Mouse (Mus musculus) frontal cortex, adult 2 months (tissue): ENCODE data around the gene Dgki. TPM values are rescaled to one million over a fixed set of nuclear protein-coding genes. Genes with fewer than 3 reads are reported as not detected.
A peak's percentile ranks its signal among the peaks of the same experiment; 100 is the strongest.

Source experiments
- DNase-seq, 2 experiments: peaks; one replicate each; pipeline ENCODE4 v3.0.0; 2022; ENCODE audit warnings: low spot score in 1 of 2; ENCODE audit errors: extremely low spot score in 1 of 2
- polyA plus RNA-seq: library from polyadenylated mRNA; depleted of rRNA; stranded (reverse); fragments of >200 nt; gene quantifications from 2 replicates; pipeline ENCODE4 v1.2.3, GENCODE M21; 2012

Dgki gene
- polyA plus RNA-seq, 1 experiment = 11.4 TPM

DNA sequence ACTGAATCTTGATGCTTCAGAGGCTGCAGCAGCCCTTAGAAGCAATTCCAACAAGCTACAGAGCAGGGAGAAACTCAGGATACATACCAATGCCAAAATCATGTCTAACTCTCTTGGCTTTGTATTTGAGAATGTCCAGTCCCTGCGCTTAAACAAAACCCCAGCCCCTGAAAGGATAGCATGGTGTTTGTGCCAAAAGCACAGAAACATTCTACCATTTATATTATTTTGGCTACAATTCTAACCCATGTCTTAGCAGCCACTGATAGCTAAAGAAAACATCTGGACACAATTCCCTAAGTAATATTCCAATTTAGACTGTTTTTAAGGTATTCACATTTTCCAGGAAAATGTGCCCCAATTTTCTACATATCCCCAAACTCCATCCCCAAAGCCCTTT is 269.0 kb downstream of the Dgki start:
- DNase-seq = no peak

DNA sequence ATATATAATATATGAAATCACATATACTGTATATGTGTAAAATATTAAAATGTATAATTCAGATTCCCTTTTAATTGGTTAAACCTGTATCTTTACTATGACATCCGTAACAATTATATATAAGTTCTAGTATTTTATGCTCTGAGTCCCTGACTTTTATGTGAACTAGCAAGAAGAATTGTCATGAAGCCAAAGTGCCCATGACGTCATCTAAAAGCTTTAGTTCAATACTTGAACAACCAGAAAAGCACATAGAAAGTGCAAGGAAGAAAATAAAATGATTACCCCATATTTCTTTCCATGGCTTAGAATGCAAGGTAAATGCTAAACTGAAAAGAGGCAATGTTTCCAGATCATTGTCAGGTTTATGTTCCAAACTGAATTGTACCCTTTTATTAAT is 269.6 kb downstream of the Dgki start:
- DNase-seq = no peak

DNA sequence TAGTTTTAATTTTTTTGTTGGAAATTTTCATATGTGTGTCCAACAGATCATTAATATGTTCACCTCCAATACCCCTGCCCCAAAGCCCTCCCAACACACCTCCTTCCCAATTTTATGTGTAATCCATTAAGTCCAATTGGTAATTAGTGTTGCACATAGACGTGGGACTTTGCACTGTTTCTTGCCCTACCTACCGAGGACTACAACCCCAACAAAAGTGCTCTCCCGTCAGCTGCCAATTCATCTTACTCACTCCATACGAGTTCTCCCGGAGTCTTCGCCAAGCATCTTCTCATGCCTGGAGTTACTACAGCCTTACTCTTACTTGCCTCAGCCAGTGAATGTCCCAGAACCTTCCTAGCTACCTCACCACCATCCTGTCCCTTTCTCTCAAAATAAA is 271.1 kb downstream of the Dgki start:
- no peak for DNase-seq

DNA sequence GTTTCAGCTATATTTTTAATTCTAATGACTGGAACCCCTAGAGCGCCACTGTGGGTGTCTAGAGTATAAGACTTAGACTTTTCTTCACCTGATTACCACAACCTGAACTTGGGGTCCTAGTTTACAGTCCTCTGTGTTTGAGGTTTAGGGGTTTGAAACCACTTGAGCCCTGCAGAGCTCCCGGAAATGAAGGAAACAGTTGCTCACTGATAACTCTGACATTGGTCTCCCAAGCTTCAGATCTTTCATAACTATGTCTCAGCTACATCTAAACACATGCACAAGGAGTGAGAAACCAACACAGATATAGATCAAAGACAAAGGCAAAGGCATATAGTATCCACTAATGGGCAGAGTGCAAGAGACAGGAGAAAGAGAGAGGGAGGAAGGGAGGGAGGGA is 271.7 kb downstream of the Dgki start:
- DNase-seq = no peak

DNA sequence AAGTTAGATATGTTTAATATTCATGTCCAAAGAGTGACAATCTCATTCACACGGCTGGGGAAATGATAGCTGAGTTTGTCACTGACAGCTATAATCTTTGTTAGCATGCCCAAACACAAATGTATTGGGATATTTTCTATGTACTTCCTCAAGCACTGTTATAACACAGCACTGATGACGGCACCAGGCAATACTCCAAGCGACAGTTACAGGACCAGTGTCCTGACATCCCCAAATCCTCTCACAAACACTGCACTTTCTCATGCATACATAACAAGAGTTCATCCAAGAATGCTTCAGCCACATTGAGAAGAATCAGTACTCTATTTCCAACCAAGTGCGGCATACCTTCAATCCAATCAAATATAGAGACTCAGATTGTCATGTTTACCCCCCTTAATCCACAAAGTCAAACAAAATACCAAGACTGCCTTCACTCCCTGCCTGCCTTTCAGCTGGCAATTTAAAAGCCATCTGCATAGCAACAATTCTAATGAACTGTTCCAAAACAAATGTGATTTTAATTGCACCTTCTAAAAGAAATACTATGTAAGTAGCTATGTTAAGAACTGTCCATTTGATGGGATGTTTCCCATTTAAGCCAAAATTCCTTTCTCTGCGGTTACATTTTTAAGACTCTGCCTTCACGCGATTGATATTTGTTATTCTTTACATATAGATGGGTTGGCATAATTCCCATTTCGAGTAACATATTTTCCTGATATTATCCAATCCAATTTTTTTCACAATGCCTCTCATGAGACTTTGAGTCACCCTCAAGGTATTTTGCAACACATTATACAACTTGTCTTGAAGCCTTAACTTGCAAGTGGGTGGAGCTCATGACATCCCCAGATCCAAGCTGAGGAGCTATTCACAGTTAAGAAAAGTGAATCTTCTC is 273.4 kb downstream of the Dgki start:
- DNase-seq = no peak

DNA sequence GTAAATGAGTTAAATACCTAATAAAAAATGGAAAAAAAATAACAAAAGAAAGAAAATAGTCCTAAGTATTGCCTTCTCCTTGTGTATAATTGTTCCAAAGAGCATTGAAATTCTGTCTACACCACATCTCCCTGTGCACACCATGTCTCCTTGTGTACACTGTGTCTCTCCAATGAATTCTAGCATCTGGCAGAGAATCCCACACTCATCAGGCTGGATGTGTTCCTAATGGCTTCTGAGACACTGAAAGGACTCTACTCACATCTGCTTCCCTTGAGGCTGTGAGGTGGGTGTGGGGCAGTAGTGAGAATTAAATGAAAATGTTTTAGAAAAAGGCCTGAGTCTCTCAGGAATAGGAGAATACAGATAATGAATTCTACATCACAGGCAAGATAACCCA is 283.9 kb downstream of the Dgki start:
- DNase-seq = no peak

DNA sequence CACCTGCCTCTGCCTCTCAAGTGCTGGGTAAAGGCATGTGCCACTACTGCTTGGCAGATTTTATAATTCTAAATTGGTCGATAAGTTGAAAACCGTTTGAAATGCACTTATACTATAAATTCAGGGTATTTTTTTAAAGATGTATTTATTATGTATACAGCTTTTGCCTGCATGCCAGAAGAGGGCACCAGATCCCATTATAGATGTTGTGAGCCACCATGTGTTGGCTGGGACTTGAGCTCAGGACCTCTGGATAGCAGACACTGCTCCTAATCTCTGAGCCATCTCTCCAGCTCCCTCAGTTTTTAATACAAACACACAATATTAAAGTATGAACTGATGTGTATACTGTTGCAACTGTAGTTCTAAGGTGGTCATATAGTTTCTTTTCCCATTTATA is 288.4 kb downstream of the Dgki start:
- no peak for DNase-seq

DNA sequence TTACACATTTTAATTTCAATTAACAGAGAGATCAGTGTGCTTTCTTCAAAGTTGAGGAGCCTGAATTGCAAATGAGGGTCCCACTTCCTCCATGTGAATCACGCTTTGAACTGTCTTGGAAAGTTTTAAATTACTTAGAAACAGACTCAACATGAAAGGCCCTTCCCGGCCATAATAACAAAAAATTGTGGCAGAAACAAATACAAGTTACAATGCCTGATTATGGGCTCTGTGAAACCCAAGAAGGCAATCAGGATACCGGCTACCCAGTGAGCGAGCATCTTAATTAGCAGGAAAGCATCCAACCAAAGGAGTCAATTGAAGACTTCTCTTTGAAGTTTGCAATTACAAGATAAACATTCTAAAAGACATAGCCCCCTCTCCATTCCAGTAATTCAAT is 292.4 kb downstream of the Dgki start:
- no peak for DNase-seq

DNA sequence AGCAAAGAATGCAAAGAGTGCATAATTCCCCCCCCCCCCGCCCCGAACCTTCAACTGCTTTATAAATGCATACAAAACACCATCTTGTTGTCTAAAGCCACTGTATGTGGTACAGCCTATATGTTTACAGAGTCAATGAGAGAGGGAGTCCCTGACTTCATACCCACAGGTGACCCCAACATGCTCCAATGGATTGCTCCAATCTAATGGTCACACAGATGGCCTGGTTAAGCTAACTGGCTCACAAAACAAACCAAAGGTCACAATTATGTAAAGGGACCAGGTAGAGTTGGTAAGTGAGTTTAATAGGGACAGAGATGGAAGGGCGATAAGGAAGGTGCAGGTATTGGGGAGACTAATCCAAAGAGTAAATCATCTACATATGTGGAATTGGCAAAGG is 295.1 kb downstream of the Dgki start:
- no peak for DNase-seq

DNA sequence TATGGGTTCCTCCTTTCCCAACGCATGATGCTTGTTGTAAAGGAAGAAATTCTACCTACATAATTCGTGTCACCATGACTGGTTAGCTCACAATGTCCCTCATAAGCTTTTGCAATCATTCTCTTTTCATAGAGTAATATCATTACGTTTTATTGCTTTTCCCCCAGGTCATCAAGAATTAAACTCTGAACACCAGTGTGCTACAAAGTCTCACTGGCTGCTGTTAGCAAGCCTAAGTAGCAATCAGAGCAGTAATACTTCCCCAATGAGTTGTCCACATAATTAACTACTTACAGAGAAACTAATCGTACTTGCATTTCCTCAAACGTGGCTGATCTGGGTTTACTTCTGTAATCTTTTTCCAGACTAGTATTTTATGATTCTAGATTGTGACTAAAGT is 296.7 kb downstream of the Dgki start:
- no peak for DNase-seq

DNA sequence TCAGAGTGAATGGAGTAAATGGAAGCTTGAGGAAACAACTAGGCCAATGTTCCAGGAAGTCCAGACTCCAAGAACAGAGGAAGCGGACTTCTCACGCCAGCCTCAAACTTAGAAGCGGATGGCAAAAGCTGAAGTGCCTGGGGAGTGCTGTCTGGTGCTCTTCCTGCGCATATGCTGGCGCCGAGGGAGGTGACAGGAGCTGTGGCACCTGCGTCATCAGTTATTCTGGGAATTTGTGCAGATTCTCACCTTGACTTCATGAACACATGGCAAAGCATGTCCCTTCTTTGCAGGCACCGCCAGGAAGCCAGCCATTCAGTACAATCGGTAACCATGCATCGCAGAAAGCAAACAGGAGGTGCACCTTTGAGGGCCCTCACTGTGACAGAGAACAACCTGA is 301.0 kb downstream of the Dgki start:
- peak in 1 of 2 experiments; percentile 30 for DNase-seq

DNA sequence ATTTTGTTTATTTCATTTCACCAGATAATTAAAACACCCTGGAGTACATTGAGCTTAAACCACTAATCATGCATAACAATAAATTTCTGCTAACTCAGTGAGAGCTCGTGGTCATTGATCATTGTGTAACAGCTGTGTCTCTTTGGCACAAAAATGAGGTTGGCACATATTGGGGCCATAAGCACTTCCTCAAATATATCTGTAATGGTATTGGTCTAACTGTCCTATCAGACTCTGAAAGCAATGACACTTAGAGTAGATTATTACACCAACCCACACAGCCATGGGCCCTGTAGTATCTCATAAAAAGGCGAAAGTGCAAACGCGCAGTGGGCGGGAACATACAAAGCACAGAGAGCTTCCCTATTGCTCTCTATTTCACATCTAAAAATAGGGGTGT is 305.7 kb downstream of the Dgki start:
- no peak for DNase-seq

DNA sequence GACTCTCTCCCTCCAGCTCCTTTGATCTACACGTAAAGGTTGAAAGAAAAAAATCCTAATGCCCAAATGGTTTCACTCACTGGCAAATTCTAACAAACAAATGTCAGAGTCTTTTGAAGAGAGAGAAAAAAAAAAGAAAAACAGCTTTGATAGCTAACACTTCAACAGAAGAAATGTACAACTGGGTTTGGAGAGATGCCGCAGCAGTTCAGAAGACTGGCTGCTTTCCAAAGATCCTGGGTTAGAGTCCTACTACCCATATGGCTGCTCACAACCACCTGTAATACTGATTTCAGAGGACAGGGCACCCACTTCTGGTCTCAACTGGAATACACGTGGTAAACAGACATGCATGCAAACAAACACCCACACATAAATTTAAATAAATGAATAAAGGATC is 309.8 kb downstream of the Dgki start:
- no peak for DNase-seq

DNA sequence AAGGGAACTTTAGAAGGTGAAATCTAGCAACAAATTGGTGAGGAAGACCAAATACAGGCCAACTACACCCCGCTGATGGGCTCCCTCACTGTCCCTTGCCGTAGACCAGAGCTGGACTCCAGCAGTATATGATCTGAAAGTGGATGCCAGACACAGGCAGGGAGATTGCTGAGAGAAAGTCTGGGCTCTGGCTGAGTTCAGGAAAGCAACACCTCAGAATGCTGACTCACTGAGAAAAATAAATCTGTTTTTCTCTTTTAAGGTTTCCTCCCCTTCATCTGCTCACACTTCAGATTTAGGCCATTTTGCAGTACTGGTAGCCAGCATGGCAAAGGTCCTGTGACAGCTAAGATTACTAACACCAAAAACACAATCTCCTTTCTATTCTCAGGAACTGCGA is 311.2 kb downstream of the Dgki start:
- peak in 1 of 2 experiments; percentile 36 for DNase-seq

DNA sequence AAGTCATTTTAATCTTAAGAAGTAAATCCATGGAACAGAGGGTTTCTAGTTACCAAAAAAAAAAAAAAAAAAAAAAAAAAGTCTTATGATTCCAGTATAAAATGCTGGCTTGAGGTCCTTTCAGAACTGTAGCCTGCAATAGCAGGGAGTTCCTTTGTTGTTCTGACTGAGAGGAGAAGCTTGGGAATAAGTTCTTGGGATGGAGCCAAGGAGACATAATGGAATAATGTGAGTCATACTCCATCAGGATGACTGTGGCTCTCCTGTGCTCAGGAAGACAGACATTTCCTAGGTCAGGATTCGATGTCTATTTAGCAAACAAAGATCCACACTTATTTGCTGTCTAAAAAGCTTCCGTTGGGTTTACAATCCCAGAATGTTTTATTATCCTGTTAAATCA is 318.3 kb downstream of the Dgki start:
- peak in 1 of 2 experiments; percentile 78 for DNase-seq

DNA sequence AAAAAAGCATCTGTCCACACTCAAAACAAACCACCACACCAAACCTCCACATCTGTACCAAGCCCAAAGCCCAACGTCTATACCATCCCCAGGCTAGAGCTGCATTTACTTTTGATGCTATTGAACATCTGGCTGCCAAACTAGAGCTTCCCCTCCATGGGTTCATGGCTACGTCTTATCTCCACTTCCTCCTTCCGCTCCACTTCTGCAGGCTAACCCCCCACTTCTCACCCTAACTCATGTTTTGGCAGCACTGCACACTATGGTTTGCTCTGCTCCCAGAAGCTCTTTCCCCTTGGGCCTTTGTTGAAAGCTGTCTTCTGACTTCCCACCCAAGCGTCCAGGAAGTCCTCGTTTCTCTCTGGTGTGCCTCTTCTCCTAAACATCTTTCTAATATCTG is 319.5 kb downstream of the Dgki start:
- DNase-seq = no peak

DNA sequence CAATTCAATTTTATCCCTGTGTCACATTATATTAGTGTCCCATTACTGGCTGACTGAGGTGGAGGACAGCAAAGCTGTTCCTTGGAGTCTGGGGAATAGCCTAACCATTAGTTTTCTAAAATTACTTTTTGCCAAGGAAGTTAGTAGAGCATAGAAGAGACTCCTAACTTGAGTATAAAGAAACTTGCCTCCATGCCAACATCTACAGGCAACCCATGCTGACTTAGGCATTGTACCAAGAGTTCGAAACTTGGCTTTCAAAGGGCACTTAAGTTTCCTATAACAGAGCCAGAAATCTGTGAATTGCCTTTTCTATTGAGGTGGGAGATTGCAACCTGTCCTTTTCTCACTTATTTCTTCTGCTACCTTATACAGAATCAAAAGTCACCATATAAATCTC is 321.8 kb downstream of the Dgki start:
- DNase-seq = no peak

DNA sequence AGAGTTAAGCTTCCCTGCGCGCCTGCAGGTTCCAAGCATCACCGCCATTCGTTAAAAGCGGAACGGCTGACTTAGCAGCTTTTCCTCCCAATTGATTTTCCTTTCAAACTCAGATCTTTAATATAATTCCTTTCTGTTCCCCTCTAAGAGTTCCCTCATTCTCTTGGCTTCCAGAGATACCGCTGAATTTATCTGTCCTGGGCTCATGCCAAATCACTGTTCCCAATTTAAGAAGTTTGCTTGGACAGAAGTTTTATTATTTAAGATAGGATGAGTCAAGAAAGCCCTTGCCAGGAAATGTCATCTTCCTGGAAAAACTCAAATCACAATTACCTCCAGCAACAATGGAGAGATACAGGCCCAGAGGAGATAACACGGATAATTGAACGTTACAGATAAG is 326.9 kb downstream of the Dgki start:
- peak in 1 of 2 experiments; percentile 38 for DNase-seq

DNA sequence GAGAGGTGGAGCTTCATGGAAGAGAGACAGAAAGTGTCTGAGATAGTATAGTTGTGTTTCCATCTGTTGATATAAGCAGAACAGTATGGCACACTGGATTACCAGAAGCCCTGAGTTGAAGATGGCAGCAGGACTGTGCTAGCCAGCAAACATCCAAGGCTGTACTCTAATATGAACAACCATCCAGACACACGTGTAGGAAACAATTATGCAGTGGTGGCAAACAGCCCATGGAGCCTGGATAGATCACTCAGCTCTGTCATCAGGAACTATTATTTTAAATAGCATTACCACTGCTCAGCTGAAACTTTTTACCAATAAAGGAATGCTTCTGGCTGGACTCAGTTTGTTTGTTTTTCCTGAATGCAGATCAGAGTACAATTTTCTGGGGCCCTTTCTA is 327.5 kb downstream of the Dgki start:
- DNase-seq = no peak

DNA sequence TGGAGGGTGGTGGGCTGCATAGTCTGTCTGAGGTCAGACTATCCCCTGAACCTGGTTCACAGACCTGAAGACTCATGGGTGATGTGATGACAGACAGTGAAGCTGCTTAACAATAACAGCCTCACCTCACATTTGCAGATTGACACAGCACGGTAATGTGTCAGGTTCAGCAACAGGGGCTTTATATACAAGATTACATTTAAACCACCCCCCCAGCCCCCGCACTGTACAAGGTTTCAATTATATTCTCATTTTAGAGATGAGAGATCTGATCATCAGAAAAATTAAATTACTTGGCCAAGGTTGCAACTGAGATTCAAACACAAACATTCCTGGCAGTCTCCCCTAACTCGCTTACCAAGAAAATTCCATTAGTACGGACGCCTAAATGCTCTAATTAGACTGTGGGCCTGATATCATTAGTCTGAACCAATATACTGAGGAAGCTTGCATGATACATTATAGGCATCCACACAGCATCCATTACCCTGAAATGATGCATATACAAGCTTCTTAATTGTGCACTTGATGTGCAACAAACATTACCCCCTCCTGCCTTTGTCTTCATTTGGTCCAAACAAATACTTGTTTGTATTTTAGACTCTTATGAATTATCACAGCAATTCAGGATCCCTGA is 330.6 kb downstream of the Dgki start:
- DNase-seq = no peak

DNA sequence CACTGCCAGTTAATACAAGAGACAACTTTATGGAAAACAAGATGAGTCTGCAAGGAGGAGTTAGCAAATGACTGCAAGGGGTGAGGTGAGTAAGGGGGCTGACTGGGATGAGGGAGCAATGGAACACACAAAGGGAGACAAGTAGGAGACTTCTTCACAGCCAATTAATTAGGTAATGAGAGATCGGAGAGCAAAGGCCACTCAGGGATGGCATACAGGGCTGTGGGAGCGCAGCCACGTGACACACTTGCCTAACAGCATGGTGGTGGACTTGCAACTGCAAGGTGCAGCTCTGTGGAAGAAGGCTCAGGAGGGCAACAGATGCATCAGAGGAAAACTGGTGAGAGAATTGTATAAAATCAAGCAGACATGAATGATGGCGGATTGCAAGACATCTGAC is 339.3 kb downstream of the Dgki start:
- DNase-seq = no peak

DNA sequence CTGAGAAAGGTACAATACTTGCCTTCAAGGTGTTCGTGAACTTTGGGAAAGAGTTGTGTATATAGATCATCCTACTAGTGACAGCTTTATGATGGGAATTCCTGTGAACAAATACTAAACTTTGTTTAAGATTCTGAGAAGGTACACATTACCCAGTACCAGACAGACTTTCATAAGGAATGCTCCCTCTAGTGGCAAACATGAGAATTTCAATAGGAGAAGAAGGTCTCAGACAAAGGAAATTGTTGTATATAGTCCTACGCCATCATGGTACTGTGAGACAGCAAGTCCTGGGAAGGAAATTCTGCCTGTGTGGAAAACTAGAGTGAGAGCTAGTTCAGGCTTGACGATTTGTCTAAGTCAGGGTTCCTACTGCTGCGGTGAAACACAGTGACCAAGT is 344.7 kb downstream of the Dgki start:
- peak in 1 of 2 experiments; percentile 45 for DNase-seq
